Mouse (Mus musculus) myocyte (in vitro differentiated cells): ENCODE measurements around the gene Higd1a. TPM values are rescaled to one million over a fixed set of nuclear protein-coding genes. Genes with fewer than 3 reads are reported as not detected.

Experiments used
- H3K27me3 ChIP-seq: one replicate; pipeline ENCODE4 v1.6.1; 2011; ENCODE audit not compliant: control insufficient read depth, insufficient read depth, insufficient read length
- H3K36me3 ChIP-seq: one replicate; pipeline ENCODE4 v1.6.1; 2011; ENCODE audit not compliant: control insufficient read depth, insufficient read depth
- H3K4me2 ChIP-seq: one replicate; pipeline ENCODE4 v1.6.1; 2011; ENCODE audit warnings: low read depth, control low read depth
- H3K4me3 ChIP-seq: one replicate; pipeline ENCODE4 v1.5.1; 2011; ENCODE audit warnings: mild to moderate bottlenecking, control low read depth, moderate library complexity
- H3K79me2 ChIP-seq: one replicate; pipeline ENCODE4 v1.6.1; 2011; ENCODE audit not compliant: control insufficient read depth, insufficient read depth
- H3ac ChIP-seq: one replicate; pipeline ENCODE4 v1.6.1; 2011; ENCODE audit not compliant: control insufficient read depth, insufficient read length
- CEBPB ChIP-seq: IDR thresholded peaks from 2 replicates; pipeline ENCODE4 v1.6.1; 2011; ENCODE audit warnings: mild to moderate bottlenecking, moderate library complexity; ENCODE audit not compliant: poor library complexity, insufficient read depth, severe bottlenecking
- E2F4 ChIP-seq: IDR thresholded peaks from one replicate; pipeline ENCODE4 v1.6.1; 2011; ENCODE audit warnings: mild to moderate bottlenecking, control low read depth, moderate library complexity; ENCODE audit not compliant: insufficient read depth
- MAX ChIP-seq: IDR thresholded peaks from one replicate; pipeline ENCODE4 v1.6.1; 2011; ENCODE audit warnings: low read depth, mild to moderate bottlenecking, control low read depth
- MYOD1 ChIP-seq, 3 experiments: IDR thresholded peaks; one replicate each; pipeline ENCODE4 v1.6.1; 2011; ENCODE audit warnings: control low read depth in 2 of 3, low read depth in 2 of 3, mild to moderate bottlenecking in 2 of 3, moderate library complexity in 1 of 3; ENCODE audit not compliant: insufficient read length in 2 of 3, control insufficient read depth in 1 of 3
- MYOG ChIP-seq, 3 experiments: IDR thresholded peaks; one replicate each; pipeline ENCODE4 v1.6.1; 2011; ENCODE audit warnings: control low read depth in 2 of 3, low read depth in 2 of 3, mild to moderate bottlenecking in 2 of 3; ENCODE audit not compliant: insufficient read length in 2 of 3, control insufficient read depth in 1 of 3, insufficient read depth in 1 of 3
- POLR2A ChIP-seq: IDR thresholded peaks from one replicate; pipeline ENCODE4 v1.6.1; 2011; ENCODE audit warnings: low read depth, mild to moderate bottlenecking, control low read depth, moderate library complexity; ENCODE audit not compliant: insufficient read length
- POLR2AphosphoS2 ChIP-seq: IDR thresholded peaks from one replicate; pipeline ENCODE4 v1.6.1; 2011; ENCODE audit warnings: low read depth, control low read depth; ENCODE audit not compliant: insufficient read length
- REST ChIP-seq: IDR thresholded peaks from one replicate; pipeline ENCODE4 v1.6.1; 2011; ENCODE audit warnings: mild to moderate bottlenecking, control low read depth, moderate library complexity; ENCODE audit not compliant: insufficient read depth, insufficient read length
- SRF ChIP-seq: IDR thresholded peaks from one replicate; pipeline ENCODE4 v1.6.1; 2011; ENCODE audit warnings: low read depth; ENCODE audit not compliant: control insufficient read depth, insufficient read length
- TCF12 ChIP-seq: IDR thresholded peaks from one replicate; pipeline ENCODE4 v1.6.1; 2011; ENCODE audit warnings: mild to moderate bottlenecking, control low read depth; ENCODE audit not compliant: poor library complexity, insufficient read depth, severe bottlenecking
- TCF3 ChIP-seq: IDR thresholded peaks from one replicate; pipeline ENCODE4 v1.6.1; 2011; ENCODE audit warnings: low read depth, control low read depth; ENCODE audit not compliant: insufficient read length
- USF1 ChIP-seq: IDR thresholded peaks from one replicate; pipeline ENCODE4 v1.6.1; 2011; ENCODE audit warnings: low read depth, mild to moderate bottlenecking, control low read depth, moderate library complexity
- polyA plus RNA-seq: library from polyadenylated mRNA; unstranded; fragments of >200 nt; fragmentation: generic; extraction: Trizol; gene quantifications from one replicate; pipeline ENCODE4 v1.2.1, GENCODE M21; 2012; ENCODE audit warnings: missing spikeins

Gene Higd1a
- polyA plus RNA-seq, 1 experiment = 115 TPM

GRCm38 (mm10) chr9:121808511-121808910 lies 49.7 kb downstream of the Higd1a start:
- TF ChIP-seq SRF (no peak), MAX (no peak), REST (no peak), E2F4 (no peak), MYOD1 (IDR thresholded peaks at IDR 0.05; ENCODE audit: control insufficient read depth in 1 of 3, insufficient read length in 2 of 3, low read depth in 2 of 3) (no peak), POLR2AphosphoS2 (no peak)
- H3K27me3 ChIP-seq = no peaks in the 10 kb centered on the region
- H3K36me3 ChIP-seq = no peaks in the 10 kb centered on the region
- H3K4me3 ChIP-seq = no peak overlapping the region
- H3K79me2 ChIP-seq = no peaks in the 10 kb centered on the region
- H3ac ChIP-seq = no peak overlapping the region
- no peak overlapping the region for H3K4me2 ChIP-seq

- Histone ChIP-seq H3K27me3 (no peaks in the 10 kb centered on the region), H3K36me3 (no peaks in the 10 kb centered on the region), H3K4me2 (no peak overlapping the region), H3K79me2 (no peaks in the 10 kb centered on the region), H3ac (no peak overlapping the region), H3K4me3 (no peak overlapping the region)
- TF ChIP-seq MYOD1 (IDR thresholded peaks at IDR 0.05; ENCODE audit: control insufficient read depth in 1 of 3, insufficient read length in 2 of 3, low read depth in 2 of 3) = no peak
- TF ChIP-seq REST = no peak
- no peak for TF ChIP-seq CEBPB
- no peak for TF ChIP-seq MYOG (IDR thresholded peaks at IDR 0.05; ENCODE audit: control insufficient read depth in 1 of 3, insufficient read depth in 1 of 3, insufficient read length in 2 of 3, low read depth in 2 of 3)
- no peak for TF ChIP-seq POLR2A
- no peak for TF ChIP-seq POLR2AphosphoS2
- TF ChIP-seq MAX = no peak
- TF ChIP-seq SRF = no peak
Measured at GRCm38 (mm10) chr9:121807947-121808346, 50.2 kb downstream of the Higd1a start.

GRCm38 (mm10) chr9:121807546-121807945 lies 50.6 kb downstream of the Higd1a start:
- TF ChIP-seq TCF12 (no peak), E2F4 (no peak), POLR2A (no peak), POLR2AphosphoS2 (no peak), MYOG (IDR thresholded peaks at IDR 0.05; ENCODE audit: control insufficient read depth in 1 of 3, insufficient read depth in 1 of 3, insufficient read length in 2 of 3, low read depth in 2 of 3) (no peak), TCF3 (no peak), USF1 (no peak), SRF (no peak), REST (no peak), MAX (no peak), CEBPB (no peak), MYOD1 (IDR thresholded peaks at IDR 0.05; ENCODE audit: control insufficient read depth in 1 of 3, insufficient read length in 2 of 3, low read depth in 2 of 3) (no peak)
- Histone ChIP-seq H3K4me2 (no peak overlapping the region), H3K27me3 (no peaks in the 10 kb centered on the region), H3K79me2 (no peaks in the 10 kb centered on the region), H3K36me3 (no peaks in the 10 kb centered on the region), H3K4me3 (no peak overlapping the region), H3ac (no peak overlapping the region)

DNA sequence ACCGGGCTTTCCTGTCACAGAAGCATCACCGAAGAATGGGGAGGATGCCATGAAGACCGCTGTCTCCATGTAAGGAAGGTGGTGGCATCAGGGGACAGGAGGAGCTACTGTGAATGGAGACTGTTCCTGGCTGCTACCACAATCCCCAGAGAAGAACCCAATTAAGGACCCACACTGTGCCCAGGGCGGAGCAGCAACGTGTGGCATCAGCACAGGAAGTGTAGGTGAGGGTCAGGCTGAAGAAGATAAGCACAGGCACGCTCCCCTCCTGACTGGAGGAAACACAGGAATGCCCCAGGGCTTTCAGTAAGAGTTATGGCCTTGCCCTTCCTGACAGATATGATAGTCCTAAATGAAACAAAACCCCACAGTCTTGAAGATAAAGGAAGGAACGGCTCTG lies 55.4 kb downstream of the Higd1a start:
- Histone ChIP-seq H3K79me2 (no peaks in the 10 kb centered on the region), H3K4me2 (no peak overlapping the region), H3ac (no peak overlapping the region), H3K4me3 (no peak overlapping the region), H3K36me3 (no peaks in the 10 kb centered on the region), H3K27me3 (peaks cover 8% of the 10 kb centered on the region)
- TF ChIP-seq TCF12 (no peak), USF1 (no peak), POLR2AphosphoS2 (no peak), SRF (no peak), MAX (no peak), REST (no peak)

DNA sequence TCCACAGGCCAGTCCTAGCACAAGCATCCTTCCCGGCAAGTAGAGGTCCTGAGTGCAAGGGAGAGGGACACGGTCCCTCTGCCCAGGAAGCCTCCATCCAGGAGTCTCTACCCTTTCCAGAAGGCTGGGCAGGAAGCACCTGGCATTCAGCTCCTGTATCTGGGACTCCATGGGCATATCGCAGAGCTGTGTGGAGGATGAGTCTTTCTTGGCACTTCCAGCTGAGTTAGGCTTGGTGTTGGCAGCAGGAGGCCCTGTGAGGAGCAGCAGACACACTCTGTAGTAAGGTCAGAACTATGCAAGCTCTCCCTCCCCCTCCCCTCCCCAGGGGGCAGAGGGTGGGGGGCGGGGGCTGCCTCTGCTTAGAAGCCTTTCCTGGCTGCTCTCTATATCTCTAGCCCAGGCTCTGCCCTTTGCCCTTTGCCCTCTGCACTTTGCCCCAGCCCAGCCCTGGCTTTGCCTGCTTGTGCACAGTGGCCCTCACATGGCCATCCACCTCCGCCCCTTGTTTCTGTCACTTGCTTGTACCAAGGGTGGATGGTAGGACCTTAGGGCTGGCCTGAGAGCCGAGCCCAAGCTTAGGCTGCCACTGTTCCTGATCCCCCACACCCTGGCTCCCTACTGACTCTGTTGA lies 59.2 kb downstream of the Higd1a start:
- TF ChIP-seq POLR2A = no peak
- TF ChIP-seq MAX = no peak
- TF ChIP-seq CEBPB = no peak
- TF ChIP-seq MYOG (IDR thresholded peaks at IDR 0.05; ENCODE audit: control insufficient read depth in 1 of 3, insufficient read depth in 1 of 3, insufficient read length in 2 of 3, low read depth in 2 of 3) = no peak
- TF ChIP-seq USF1 = no peak
- no peak for TF ChIP-seq POLR2AphosphoS2
- no peak for TF ChIP-seq TCF3
- TF ChIP-seq TCF12 = no peak
- TF ChIP-seq MYOD1 (IDR thresholded peaks at IDR 0.05; ENCODE audit: control insufficient read depth in 1 of 3, insufficient read length in 2 of 3, low read depth in 2 of 3) = no peak
- TF ChIP-seq REST = no peak
- no peak for TF ChIP-seq E2F4
- no peak for TF ChIP-seq SRF
- Histone ChIP-seq H3K36me3 (no peaks in the 10 kb centered on the region), H3K27me3 (peaks cover 8% of the 10 kb centered on the region)

More for the DNA sequence above, 59.2 kb downstream of the Higd1a start:
- H3K79me2 ChIP-seq = no peaks in the 10 kb centered on the region
- H3ac ChIP-seq = no peak overlapping the region
- H3K4me2 ChIP-seq = no peak overlapping the region
- no peak overlapping the region for H3K4me3 ChIP-seq

Other genes starting within 250 kb of the Higd1a start
- not detected for gene Lyzl4, start 216.3 kb downstream of the Higd1a start, polyA plus RNA-seq
- 0.29 TPM for gene Vipr1, start 215.6 kb downstream of the Higd1a start, polyA plus RNA-seq
- 6.2 TPM for gene Sec22c, start 152.9 kb downstream of the Higd1a start, polyA plus RNA-seq
- gene Ss18l2, start 148.0 kb downstream of the Higd1a start, polyA plus RNA-seq = 81.5 TPM
- 9.0 TPM for gene Nktr, start 139.2 kb downstream of the Higd1a start, polyA plus RNA-seq
- 47.0 TPM for gene Zfp651, start 99.0 kb downstream of the Higd1a start, polyA plus RNA-seq
- 70.4 TPM for gene Klhl40, start 80.8 kb downstream of the Higd1a start, polyA plus RNA-seq
- gene Hhatl, start 65.9 kb downstream of the Higd1a start, polyA plus RNA-seq = 1.9 TPM
- gene Ccdc13, start 18.9 kb downstream of the Higd1a start, polyA plus RNA-seq = 0.01 TPM
- 0.01 TPM for gene Ackr2, start 40.0 kb upstream of the Higd1a start, polyA plus RNA-seq
- not detected for gene Cyp8b1, start 57.9 kb upstream of the Higd1a start, polyA plus RNA-seq
- 0.02 TPM for gene Fam198a, start 92.6 kb upstream of the Higd1a start, polyA plus RNA-seq
- gene Pomgnt2, start 138.7 kb upstream of the Higd1a start, polyA plus RNA-seq = 2.2 TPM